Mouse (Mus musculus): ENCODE measurements around the gene Tmem251. TPM values are rescaled to one million over a fixed set of nuclear protein-coding genes. Genes with fewer than 3 reads are reported as not detected.

Tmem251 gene
- total RNA-seq, 1 experiment: 4.0 TPM

DNA sequence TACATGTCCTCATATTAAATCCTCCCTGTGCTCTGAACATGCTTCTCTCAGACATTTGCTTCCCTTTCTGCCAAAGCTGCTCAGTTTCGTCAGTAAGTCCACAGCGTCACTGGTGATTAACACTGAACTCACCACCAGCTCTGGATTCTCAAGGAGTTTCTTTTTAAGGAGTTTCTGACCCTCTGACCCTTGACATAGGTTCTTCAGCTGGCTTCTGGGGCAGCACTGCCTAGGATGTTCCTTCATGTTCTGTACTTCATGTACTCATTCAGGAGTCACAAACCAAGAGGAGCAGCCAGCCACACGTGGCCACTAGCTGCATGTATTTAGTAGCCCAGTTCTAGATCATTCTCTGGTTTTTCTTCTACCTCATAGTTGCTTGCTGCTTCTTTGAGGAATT is 4.7 kb downstream of the Tmem251 start:
- Histone ChIP-seq H3K9me3 (ENCODE audit: control insufficient read depth, insufficient read depth, low read depth, low read length) (no peaks in the 10 kb centered on the region), H3K4me3 (ENCODE audit: insufficient read depth in 1 of 2, low read depth in 1 of 2, low read length in 2 of 2, poor library complexity in 1 of 2, severe bottlenecking in 1 of 2) (no peak overlapping the region), H3K27ac (ENCODE audit: insufficient read depth, low read depth, low read length, poor library complexity, severe bottlenecking) (no peak overlapping the region), H3K9ac (ENCODE audit: insufficient read depth, low read depth, low read length, poor library complexity, severe bottlenecking) (no peak overlapping the region), H3K4me1 (ENCODE audit: control insufficient read depth in 2 of 2, insufficient read depth in 2 of 2, low read length in 2 of 2, poor library complexity in 1 of 2) (peaks cover 0 to 2% of the 10 kb centered on the region in 2 experiments; a peak in 2 of 4 replicates), H3K36me3 (ENCODE audit: control insufficient read depth, insufficient read depth, low read length, poor library complexity, severe bottlenecking) (peaks cover 3% of the 10 kb centered on the region; the same call in 1 of the 2 replicates)
- no peak for TF ChIP-seq ZNF384 (IDR thresholded peaks at IDR 0.05; ENCODE audit: low read depth, low read length)
- no peak for TF ChIP-seq MAFK (IDR thresholded peaks at IDR 0.05; ENCODE audit: insufficient read depth, low read depth, low read length)
- TF ChIP-seq HCFC1 (IDR thresholded peaks at IDR 0.05; ENCODE audit: borderline replicate concordance, insufficient read depth, low read length): no peak
- TF ChIP-seq CHD2 (IDR thresholded peaks at IDR 0.05; ENCODE audit: low read depth, low read length): no peak
- TF ChIP-seq ZC3H11A (IDR thresholded peaks at IDR 0.05; ENCODE audit: borderline replicate concordance, low read depth, low read length): no peak
- in situ Hi-C loops (cut with MboI; ENCODE audit: low sequenced_read_pairs in 2 of 2, unreplicated experiment in 2 of 2): loop anchor here in 1 of 2 experiments (25.0 kb wide), 1 partner anchor 236 kb away; no protein-coding TSS in a partner anchor
- no peak for DNase-seq (ENCODE audit: low read depth, low spot score)

DNA sequence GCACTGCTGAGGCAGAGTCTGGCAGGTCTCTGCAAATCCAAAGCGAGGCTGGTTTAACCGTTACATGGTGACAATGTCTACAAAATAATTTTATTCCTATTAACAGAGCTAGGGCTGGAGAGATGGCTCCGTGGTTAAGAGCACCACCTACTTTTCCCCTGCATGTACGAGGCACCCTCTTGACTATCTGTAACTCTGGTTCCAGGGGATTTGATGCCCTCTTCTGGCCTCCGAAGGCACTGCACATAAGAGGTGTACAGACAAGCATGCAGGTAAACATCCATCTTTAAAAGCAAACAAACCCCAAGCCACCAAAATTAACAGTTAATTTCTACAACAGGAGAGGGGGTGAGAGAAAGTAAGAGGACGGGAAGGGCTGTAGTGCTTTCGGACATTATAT is 12.7 kb downstream of the Tmem251 start:
- Histone ChIP-seq H3K9me3 (ENCODE audit: control insufficient read depth, insufficient read depth, low read depth, low read length) (no peaks in the 10 kb centered on the region), H3K4me1 (ENCODE audit: control insufficient read depth in 2 of 2, insufficient read depth in 2 of 2, low read length in 2 of 2, poor library complexity in 1 of 2) (peaks cover 0 to 6% of the 10 kb centered on the region in 2 experiments; a peak in 2 of 4 replicates), H3K9ac (ENCODE audit: insufficient read depth, low read depth, low read length, poor library complexity, severe bottlenecking) (peak overlapping the region; percentile 82; the same call in 1 of the 2 replicates), H3K27ac (ENCODE audit: insufficient read depth, low read depth, low read length, poor library complexity, severe bottlenecking) (no peak overlapping the region; the same call in 1 of the 2 replicates), H3K36me3 (ENCODE audit: control insufficient read depth, insufficient read depth, low read length, poor library complexity, severe bottlenecking) (0 out of 2 replicates have a peak, but pooled peaks cover 3% of the 10 kb centered on the region), H3K4me3 (ENCODE audit: insufficient read depth in 1 of 2, low read depth in 1 of 2, low read length in 2 of 2, poor library complexity in 1 of 2, severe bottlenecking in 1 of 2) (peak overlapping the region; percentile 79 to 97)
- peak; percentile 77 for DNase-seq (ENCODE audit: low read depth, low spot score)
- TF ChIP-seq HCFC1 (IDR thresholded peaks at IDR 0.05; ENCODE audit: borderline replicate concordance, insufficient read depth, low read length) (peak; percentile 41; the same call in 1 of the 2 replicates), CHD2 (IDR thresholded peaks at IDR 0.05; ENCODE audit: low read depth, low read length) (no peak), MAFK (IDR thresholded peaks at IDR 0.05; ENCODE audit: insufficient read depth, low read depth, low read length) (no peak)
- in situ Hi-C loops (cut with MboI; ENCODE audit: low sequenced_read_pairs in 2 of 2, unreplicated experiment in 2 of 2): loop anchor here in 1 of 2 experiments (25.0 kb wide), 1 partner anchor 769 kb away; the partner anchor contains the start of gene Cpsf2

DNA sequence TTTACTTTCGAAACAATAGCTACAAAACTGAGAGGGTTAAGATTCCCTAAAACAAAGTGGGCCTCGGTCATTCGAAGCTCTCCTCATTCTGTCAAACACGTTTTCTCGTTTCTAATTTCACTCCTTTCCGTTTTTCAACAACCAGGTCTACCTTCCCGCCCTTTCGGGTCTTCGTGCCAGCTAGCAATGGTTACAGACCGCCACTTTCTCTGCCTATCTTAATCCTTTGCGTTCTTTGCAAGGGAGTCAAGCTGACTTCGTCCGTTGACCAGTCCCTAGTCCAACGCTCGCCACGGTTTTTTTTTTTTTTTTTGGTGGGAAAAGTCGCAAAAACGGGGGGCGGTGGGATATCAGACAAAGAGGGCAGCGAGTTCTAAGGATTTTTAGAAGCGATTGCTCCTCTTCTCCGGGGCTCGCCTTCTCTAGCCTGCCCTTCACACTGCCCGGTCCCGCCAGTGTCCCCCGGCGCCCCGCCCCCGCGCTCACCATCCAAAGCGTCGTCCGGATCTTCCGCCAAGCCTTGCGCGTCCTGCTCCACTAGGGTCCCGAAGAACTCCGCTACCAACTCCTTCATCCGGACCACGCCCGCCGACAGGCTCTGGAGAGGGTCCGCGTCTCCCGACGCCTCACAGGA is 13.6 kb downstream of the Tmem251 start:
- DNase-seq (ENCODE audit: low read depth, low spot score): no peak
- Histone ChIP-seq H3K4me1 (ENCODE audit: control insufficient read depth in 2 of 2, insufficient read depth in 2 of 2, low read length in 2 of 2, poor library complexity in 1 of 2) (peaks cover 0 to 4% of the 10 kb centered on the region in 2 experiments; a peak in 2 of 4 replicates), H3K9ac (ENCODE audit: insufficient read depth, low read depth, low read length, poor library complexity, severe bottlenecking) (peak overlapping the region; percentile 82), H3K9me3 (ENCODE audit: control insufficient read depth, insufficient read depth, low read depth, low read length) (no peaks in the 10 kb centered on the region), H3K36me3 (ENCODE audit: control insufficient read depth, insufficient read depth, low read length, poor library complexity, severe bottlenecking) (peaks cover 5% of the 10 kb centered on the region; the same call in 1 of the 2 replicates), H3K4me3 (ENCODE audit: insufficient read depth in 1 of 2, low read depth in 1 of 2, low read length in 2 of 2, poor library complexity in 1 of 2, severe bottlenecking in 1 of 2) (peak overlapping the region; percentile 79 to 97), H3K27ac (ENCODE audit: insufficient read depth, low read depth, low read length, poor library complexity, severe bottlenecking) (peak overlapping the region; percentile 72)
- in situ Hi-C loops (cut with MboI; ENCODE audit: low sequenced_read_pairs in 2 of 2, unreplicated experiment in 2 of 2): loop anchor here in 1 of 2 experiments (25.0 kb wide), 1 partner anchor 770 kb away; the partner anchor contains the start of gene Cpsf2
- no peak for TF ChIP-seq HCFC1 (IDR thresholded peaks at IDR 0.05; ENCODE audit: borderline replicate concordance, insufficient read depth, low read length)
- TF ChIP-seq ZNF384 (IDR thresholded peaks at IDR 0.05; ENCODE audit: low read depth, low read length): peak; percentile 75

DNA sequence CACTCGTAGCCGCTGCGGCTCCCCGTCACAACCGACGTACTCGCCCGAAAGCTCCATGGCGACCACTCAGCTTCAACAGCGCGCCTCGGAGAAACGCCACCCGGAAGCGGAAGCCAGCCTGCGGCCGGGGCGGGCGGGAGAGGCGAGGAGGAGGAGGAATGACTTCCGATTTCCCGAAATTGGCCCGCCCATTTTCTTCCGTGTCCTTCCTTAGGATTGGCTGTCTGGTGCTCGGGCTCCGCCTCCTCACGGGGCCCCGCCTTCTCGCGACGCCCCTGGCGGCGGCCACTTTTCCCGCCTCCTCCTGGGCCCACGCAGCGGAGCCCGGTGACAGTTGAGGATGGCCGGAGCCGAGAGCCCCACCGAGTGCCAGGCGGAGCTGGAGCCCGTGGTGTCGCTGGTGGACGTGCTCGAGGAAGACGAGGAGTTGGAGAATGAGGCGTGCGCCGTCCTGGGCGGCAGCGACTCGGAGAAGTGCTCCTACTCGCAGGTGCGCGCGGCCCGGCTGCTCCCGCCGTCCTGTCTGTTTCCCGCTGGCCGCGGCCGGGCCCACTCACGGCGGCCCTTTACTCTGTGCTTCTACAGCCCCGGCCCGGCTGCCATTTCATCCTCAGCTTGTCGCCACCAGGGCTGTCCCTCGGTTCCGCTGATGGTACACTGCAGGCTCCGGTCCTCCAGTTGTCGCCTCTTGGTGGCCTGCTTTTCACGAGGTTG is 14.3 kb downstream of the Tmem251 start, which contains the start of the genes Gm28051, Gon7 and Ubr7:
Gene Gm28051, minus strand, starts transcription at position 77 of the 714 bp plus-strand sequence.
Gene Gon7, minus strand, starts transcription at position 115 of the 714 bp plus-strand sequence.
Gene Ubr7, plus strand, starts transcription at position 279 of the 714 bp plus-strand sequence.
- Histone ChIP-seq H3K4me3 (ENCODE audit: insufficient read depth in 1 of 2, low read depth in 1 of 2, low read length in 2 of 2, poor library complexity in 1 of 2, severe bottlenecking in 1 of 2) (peak within 1 kb of the TSS; percentile 91 to 97), H3K9me3 (ENCODE audit: control insufficient read depth, insufficient read depth, low read depth, low read length) (no peaks in the 10 kb centered on the region), H3K27ac (ENCODE audit: insufficient read depth, low read depth, low read length, poor library complexity, severe bottlenecking) (peak within 1 kb of the TSS; percentile 92), H3K4me1 (ENCODE audit: control insufficient read depth in 2 of 2, insufficient read depth in 2 of 2, low read length in 2 of 2, poor library complexity in 1 of 2) (0 out of 4 replicates have a peak, but pooled peaks cover 0 to 4% of the 10 kb centered on the region in 2 experiments), H3K36me3 (ENCODE audit: control insufficient read depth, insufficient read depth, low read length, poor library complexity, severe bottlenecking) (peaks cover 9% of the 10 kb centered on the region; the same call in 1 of the 2 replicates), H3K9ac (ENCODE audit: insufficient read depth, low read depth, low read length, poor library complexity, severe bottlenecking) (peak within 1 kb of the TSS; percentile 95)
- DNase-seq (ENCODE audit: low read depth, low spot score): peak; percentile 96
- TF ChIP-seq CHD2 (IDR thresholded peaks at IDR 0.05; ENCODE audit: low read depth, low read length) (no peak), HCFC1 (IDR thresholded peaks at IDR 0.05; ENCODE audit: borderline replicate concordance, insufficient read depth, low read length) (peak; percentile 12; the same call in 1 of the 2 replicates), ZC3H11A (IDR thresholded peaks at IDR 0.05; ENCODE audit: borderline replicate concordance, low read depth, low read length) (no peak)
- in situ Hi-C loops (cut with MboI; ENCODE audit: low sequenced_read_pairs in 2 of 2, unreplicated experiment in 2 of 2): loop anchor here in 1 of 2 experiments (25.0 kb wide), 1 partner anchor 771 kb away; the partner anchor contains the start of gene Cpsf2
